Mouse (Mus musculus): ENCODE data around the gene Fto. TPM values are rescaled to one million over a fixed set of nuclear protein-coding genes. Genes with fewer than 3 reads are reported as not detected.

The Fto gene
- polyA plus RNA-seq, 1 experiment from 2014 or later, result 90.1 TPM

GRCm38 (mm10) chr8:91571978-91572377, 258.7 kb downstream of the Fto start:
- H3K27me3 ChIP-seq, result peaks cover 28% of the 10 kb centered on the region; the same call in 1 of the 2 replicates
- WGBS, result 38% methylated on average over 4 of the region's 4 CpGs
- H3K4me2 ChIP-seq, result no peak overlapping the region
- H3K9ac ChIP-seq, result no peak overlapping the region
- ATAC-seq, result peak; percentile 45; the same call in 1 of the 2 replicates
- H3K27ac ChIP-seq, result no peak overlapping the region
- H3K9me3 ChIP-seq (replicated peaks), result no peaks in the 10 kb centered on the region
- H3K4me3 ChIP-seq, result no peak overlapping the region
- H3K36me3 ChIP-seq (ENCODE audit: poor library complexity, severe bottlenecking), result no peaks in the 10 kb centered on the region
- H3K4me1 ChIP-seq, result peaks cover 48% of the 10 kb centered on the region

GRCm38 (mm10) chr8:91572630-91573029, 259.3 kb downstream of the Fto start:
- no peak for ATAC-seq
- H3K27ac ChIP-seq, result no peak overlapping the region
- no peaks in the 10 kb centered on the region for H3K36me3 ChIP-seq (ENCODE audit: poor library complexity, severe bottlenecking)
- H3K9ac ChIP-seq, result no peak overlapping the region
- no peaks in the 10 kb centered on the region for H3K9me3 ChIP-seq (replicated peaks)
- H3K4me3 ChIP-seq, result no peak overlapping the region
- H3K27me3 ChIP-seq, result peaks cover 28% of the 10 kb centered on the region; the same call in 1 of the 2 replicates
- H3K4me1 ChIP-seq, result peaks cover 45% of the 10 kb centered on the region
- no peak overlapping the region for H3K4me2 ChIP-seq
- WGBS, result 23% methylated on average over 4 of the region's 4 CpGs

GRCm38 (mm10) chr8:91575576-91575975, 262.3 kb downstream of the Fto start:
- no peak overlapping the region for H3K27ac ChIP-seq
- peaks cover 30% of the 10 kb centered on the region for H3K4me1 ChIP-seq
- H3K27me3 ChIP-seq, result peaks cover 15% of the 10 kb centered on the region; the same call in 1 of the 2 replicates
- no peaks in the 10 kb centered on the region for H3K36me3 ChIP-seq (ENCODE audit: poor library complexity, severe bottlenecking)
- H3K4me2 ChIP-seq, result no peak overlapping the region
- no peak for ATAC-seq
- WGBS, result 14% methylated on average over 3 of the region's 3 CpGs
- H3K9ac ChIP-seq, result no peak overlapping the region
- no peaks in the 10 kb centered on the region for H3K9me3 ChIP-seq (replicated peaks)
- no peak overlapping the region for H3K4me3 ChIP-seq

- H3K4me3 ChIP-seq, result no peak overlapping the region
These were observed 263.0 kb downstream of the Fto start for GRCm38 (mm10) chr8:91576086-91576917.

GRCm38 (mm10) chr8:91576918-91577241, 263.6 kb downstream of the Fto start:
- peaks cover 15% of the 10 kb centered on the region; the same call in 1 of the 2 replicates for H3K27me3 ChIP-seq
- no peaks in the 10 kb centered on the region for H3K9me3 ChIP-seq (replicated peaks)
- no peak overlapping the region for H3K27ac ChIP-seq
- no peak for ATAC-seq
- H3K4me3 ChIP-seq, result no peak overlapping the region
- no peak overlapping the region for H3K4me2 ChIP-seq
- WGBS, result 27% methylated on average over 6 of the region's 6 CpGs
- H3K36me3 ChIP-seq (ENCODE audit: poor library complexity, severe bottlenecking), result no peaks in the 10 kb centered on the region
- H3K4me1 ChIP-seq, result peaks cover 27% of the 10 kb centered on the region
- no peak overlapping the region for H3K9ac ChIP-seq

More at GRCm38 (mm10) chr8:91576086-91576917, 263.0 kb downstream of the Fto start:
- Histone ChIP-seq H3K4me1 (peaks cover 29% of the 10 kb centered on the region), H3K9me3 (replicated peaks) (no peaks in the 10 kb centered on the region), H3K27ac (no peak overlapping the region), H3K27me3 (peaks cover 15% of the 10 kb centered on the region; the same call in 1 of the 2 replicates), H3K9ac (no peak overlapping the region), H3K36me3 (ENCODE audit: poor library complexity, severe bottlenecking) (no peaks in the 10 kb centered on the region), H3K4me2 (no peak overlapping the region)
- 19% methylated on average over 17 of the region's 17 CpGs for WGBS
- no peak for ATAC-seq

GRCm38 (mm10) chr8:91577605-91578004, 264.3 kb downstream of the Fto start:
- H3K9me3 ChIP-seq (replicated peaks), result no peaks in the 10 kb centered on the region
- no peaks in the 10 kb centered on the region for H3K36me3 ChIP-seq (ENCODE audit: poor library complexity, severe bottlenecking)
- H3K9ac ChIP-seq, result no peak overlapping the region
- no peak overlapping the region for H3K4me2 ChIP-seq
- no peak overlapping the region for H3K27ac ChIP-seq
- peaks cover 11% of the 10 kb centered on the region; the same call in 1 of the 2 replicates for H3K27me3 ChIP-seq
- peaks cover 20% of the 10 kb centered on the region for H3K4me1 ChIP-seq
- H3K4me3 ChIP-seq, result no peak overlapping the region
- ATAC-seq, result no peak
- WGBS, result 98% methylated on average over 3 of the region's 3 CpGs

- H3K9ac ChIP-seq, result no peak overlapping the region
- 91% methylated on average over 11 of the region's 11 CpGs for WGBS
- ATAC-seq, result no peak
- no peaks in the 10 kb centered on the region for H3K27me3 ChIP-seq
- no peaks in the 10 kb centered on the region; the same call in 1 of the 2 replicates for H3K4me1 ChIP-seq
- H3K9me3 ChIP-seq (replicated peaks), result no peaks in the 10 kb centered on the region
- no peak overlapping the region for H3K27ac ChIP-seq
- H3K4me2 ChIP-seq, result no peak overlapping the region
- no peaks in the 10 kb centered on the region for H3K36me3 ChIP-seq (ENCODE audit: poor library complexity, severe bottlenecking)
- no peak overlapping the region for H3K4me3 ChIP-seq
These were observed 271.5 kb downstream of the Fto start for GRCm38 (mm10) chr8:91584620-91585415.

GRCm38 (mm10) chr8:91592436-91593105, 279.2 kb downstream of the Fto start:
- H3K4me2 ChIP-seq, result 0 out of 2 replicates have a peak overlapping the region, but pooled peaks have one; percentile 3
- H3K36me3 ChIP-seq (ENCODE audit: poor library complexity, severe bottlenecking), result no peaks in the 10 kb centered on the region
- 0 out of 2 replicates have a peak overlapping the region, but pooled peaks have one; percentile 21 for H3K9ac ChIP-seq
- ATAC-seq, result no peak
- 20% methylated on average over 10 of the region's 10 CpGs for WGBS
- no peak overlapping the region for H3K4me3 ChIP-seq
- peaks cover 23% of the 10 kb centered on the region for H3K4me1 ChIP-seq
- no peak overlapping the region for H3K27ac ChIP-seq
- peaks cover 16% of the 10 kb centered on the region; the same call in 1 of the 2 replicates for H3K27me3 ChIP-seq
- H3K9me3 ChIP-seq (replicated peaks), result no peaks in the 10 kb centered on the region

GRCm38 (mm10) chr8:91593202-91593781, 280.0 kb downstream of the Fto start:
- peak overlapping the region; percentile 36 for H3K4me2 ChIP-seq
- 50% methylated on average over 12 of the region's 12 CpGs for whole genome bisulfite sequencing

GRCm38 (mm10) chr8:91599349-91599837, 286.1 kb downstream of the Fto start:
- peaks cover 4% of the 10 kb centered on the region; the same call in 1 of the 2 replicates for H3K27me3 ChIP-seq
- no peak overlapping the region for H3K4me2 ChIP-seq
- no peaks in the 10 kb centered on the region for H3K9me3 ChIP-seq (replicated peaks)
- peaks cover 12% of the 10 kb centered on the region for H3K4me1 ChIP-seq
- no peaks in the 10 kb centered on the region for H3K36me3 ChIP-seq (ENCODE audit: poor library complexity, severe bottlenecking)
- no peak overlapping the region for H3K27ac ChIP-seq
- no peak for ATAC-seq
- H3K4me3 ChIP-seq, result no peak overlapping the region
- whole genome bisulfite sequencing, result 19% methylated on average over 14 of the region's 14 CpGs
- no peak overlapping the region for H3K9ac ChIP-seq

More at GRCm38 (mm10) chr8:91593202-91593781, 280.0 kb downstream of the Fto start:
- Histone ChIP-seq H3K36me3 (ENCODE audit: poor library complexity, severe bottlenecking) (no peaks in the 10 kb centered on the region), H3K27me3 (peaks cover 16% of the 10 kb centered on the region; the same call in 1 of the 2 replicates), H3K9ac (no peak overlapping the region), H3K27ac (no peak overlapping the region), H3K9me3 (replicated peaks) (no peaks in the 10 kb centered on the region), H3K4me3 (no peak overlapping the region), H3K4me1 (peaks cover 23% of the 10 kb centered on the region)
- ATAC-seq, result peak; percentile 43; the same call in 1 of the 2 replicates

GRCm38 (mm10) chr8:91603751-91604150, 290.4 kb downstream of the Fto start:
- Histone ChIP-seq H3K36me3 (ENCODE audit: poor library complexity, severe bottlenecking) (no peaks in the 10 kb centered on the region), H3K27ac (no peak overlapping the region), H3K9me3 (replicated peaks) (no peaks in the 10 kb centered on the region), H3K4me2 (no peak overlapping the region), H3K4me1 (peaks cover 12% of the 10 kb centered on the region), H3K27me3 (peaks cover 5% of the 10 kb centered on the region; the same call in 1 of the 2 replicates), H3K4me3 (no peak overlapping the region), H3K9ac (no peak overlapping the region)
- WGBS, result 93% methylated on average over 9 of the region's 9 CpGs
- ATAC-seq, result no peak
